Mouse (Mus musculus) activated CD4-positive, CD25-positive, alpha-beta regulatory T cell, adult 9 weeks (primary cell): Measurements from ENCODE around the gene Klf14. TPM values are rescaled to one million over a fixed set of nuclear protein-coding genes. Genes with fewer than 3 reads are reported as not detected.

ENCODE experiments used
- polyA plus RNA-seq: library from polyadenylated mRNA; unstranded; fragments of 100-300 nt; shearing (Covaris generic); gene quantifications from one replicate; pipeline ENCODE4 v1.2.1, GENCODE M21; 2017

The Klf14 gene
- polyA plus RNA-seq: not detected

DNA sequence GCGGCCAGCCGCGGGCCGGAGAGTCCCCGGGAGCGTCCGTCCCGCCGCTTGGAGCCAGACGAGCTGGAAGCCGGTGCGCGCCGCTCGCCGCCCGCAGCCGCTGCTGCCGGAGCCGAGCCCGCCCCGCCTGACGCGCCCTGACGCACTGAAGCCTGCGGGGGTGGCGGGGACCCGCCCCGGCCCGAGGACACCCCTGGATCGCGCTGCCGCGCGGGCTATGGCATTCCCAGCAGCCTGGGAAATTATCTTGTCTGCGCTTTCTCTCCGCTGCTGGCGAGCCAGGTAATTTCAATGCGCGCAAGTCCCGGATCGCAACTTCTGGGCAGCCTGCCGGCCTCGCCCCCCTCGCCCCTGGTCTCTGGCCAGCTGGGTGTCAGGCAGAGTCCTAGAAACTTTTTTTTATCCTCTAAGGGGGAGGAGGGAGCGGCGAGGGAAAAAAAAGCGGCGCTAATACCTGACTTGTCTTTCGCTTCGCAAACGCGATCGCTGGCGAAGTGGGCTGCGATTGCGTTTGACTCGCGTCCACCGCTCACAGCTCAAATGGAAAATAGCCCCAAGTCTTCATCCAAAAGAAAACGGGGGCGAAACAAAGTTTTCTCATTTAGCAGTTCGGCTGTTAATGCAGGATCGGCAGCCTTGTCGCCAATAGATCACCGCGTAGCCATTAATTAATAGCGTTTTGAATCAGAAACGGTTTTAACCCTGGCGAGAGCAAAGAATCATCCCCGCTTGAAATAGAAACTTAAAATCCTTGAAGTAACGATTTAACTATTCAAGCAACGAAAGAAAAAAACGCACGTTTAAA is at the start of gene Klf14:
Gene Klf14, minus strand, starts transcription at position 343 of the 805 bp plus-strand sequence.

GRCm38 (mm10) chr6:30915473-30915872 is 43.4 kb downstream of the Klf14 start, which contains the start of gene Tsga13:
Tsga13 (minus strand) TSS chr6:30915573.

Other genes starting within 250 kb of the Klf14 start
- gene Mest, start 235.5 kb downstream of the Klf14 start, polyA plus RNA-seq: 1.1 TPM
- 60.0 TPM for gene Copg2, start 62.3 kb downstream of the Klf14 start, polyA plus RNA-seq
- gene Tsga13, start 43.5 kb downstream of the Klf14 start, polyA plus RNA-seq: not detected